Mouse (Mus musculus): ENCODE results near the gene Trpm3. TPM values are rescaled to one million over a fixed set of nuclear protein-coding genes. Genes with fewer than 3 reads are reported as not detected.

The Trpm3 gene
- 0.22 TPM in 1 of 2 replicates, not detected in the other for polyA plus RNA-seq (2011; ENCODE audit: insufficient read depth, insufficient read length, low read depth, missing spikeins)

- Histone ChIP-seq H3K4me3 (ENCODE audit: low read depth, low read length) (peak within 1 kb of the TSS; percentile 86), H3K9me3 (replicated peaks; ENCODE audit: control insufficient read depth, insufficient read depth, low read length, poor library complexity, severe bottlenecking) (no peaks in the 10 kb centered on the region), H3K9ac (ENCODE audit: low read depth, poor library complexity, severe bottlenecking) (no peak within 1 kb of the TSS), H3K4me1 (ENCODE audit: control insufficient read depth, insufficient read depth, low read length) (no peaks in the 10 kb centered on the region), H3K27ac (ENCODE audit: insufficient read depth, low read length) (no peak within 1 kb of the TSS), H3K27me3 (ENCODE audit: control insufficient read depth, insufficient read depth, low read length, poor library complexity, severe bottlenecking) (no peaks in the 10 kb centered on the region), H3K36me3 (ENCODE audit: control insufficient read depth, insufficient read depth, low read length, poor library complexity, severe bottlenecking) (no peaks in the 10 kb centered on the region)
- no peak for TF ChIP-seq POLR2A (IDR thresholded peaks at IDR 0.05; ENCODE audit: insufficient read depth, low read length)
These were observed at the start of gene Trpm3 for GRCm38 (mm10) chr19:22138590-22139421. Gene Trpm3, plus strand, starts transcription at chr19:22139046.

- Histone ChIP-seq H3K36me3 (ENCODE audit: control insufficient read depth, insufficient read depth, low read length, poor library complexity, severe bottlenecking) (no peaks in the 10 kb centered on the region), H3K9me3 (replicated peaks; ENCODE audit: control insufficient read depth, insufficient read depth, low read length, poor library complexity, severe bottlenecking) (no peaks in the 10 kb centered on the region)
These were observed 38.3 kb upstream of the Trpm3 start for GRCm38 (mm10) chr19:22100582-22100981.

GRCm38 (mm10) chr19:22103865-22104264, 35.0 kb upstream of the Trpm3 start:
- no peaks in the 10 kb centered on the region for H3K4me1 ChIP-seq (ENCODE audit: control insufficient read depth, insufficient read depth, low read length)
- no peak overlapping the region for H3K27ac ChIP-seq (ENCODE audit: insufficient read depth, low read length)
- no peaks in the 10 kb centered on the region for H3K36me3 ChIP-seq (ENCODE audit: control insufficient read depth, insufficient read depth, low read length, poor library complexity, severe bottlenecking)
- no peak overlapping the region for H3K4me3 ChIP-seq (ENCODE audit: low read depth, low read length)
- H3K9ac ChIP-seq (ENCODE audit: low read depth, poor library complexity, severe bottlenecking) = no peak overlapping the region
- H3K27me3 ChIP-seq (ENCODE audit: control insufficient read depth, insufficient read depth, low read length, poor library complexity, severe bottlenecking) = no peaks in the 10 kb centered on the region
- TF ChIP-seq POLR2A (IDR thresholded peaks at IDR 0.05; ENCODE audit: insufficient read depth, low read length) (no peak), EP300 (IDR thresholded peaks at IDR 0.05; ENCODE audit: insufficient read depth, low read depth, low read length) (no peak), CTCF (IDR thresholded peaks at IDR 0.05; ENCODE audit: low read depth, low read length) (no peak)
- peaks cover 2% of the 10 kb centered on the region; the same call in 1 of the 2 replicates for H3K9me3 ChIP-seq (replicated peaks; ENCODE audit: control insufficient read depth, insufficient read depth, low read length, poor library complexity, severe bottlenecking)

More at GRCm38 (mm10) chr19:22100582-22100981, 38.3 kb upstream of the Trpm3 start:
- no peak overlapping the region for H3K4me3 ChIP-seq (ENCODE audit: low read depth, low read length)
- no peak overlapping the region for H3K27ac ChIP-seq (ENCODE audit: insufficient read depth, low read length)
- no peak overlapping the region for H3K9ac ChIP-seq (ENCODE audit: low read depth, poor library complexity, severe bottlenecking)
- TF ChIP-seq EP300 (IDR thresholded peaks at IDR 0.05; ENCODE audit: insufficient read depth, low read depth, low read length) = no peak
- no peak for TF ChIP-seq POLR2A (IDR thresholded peaks at IDR 0.05; ENCODE audit: insufficient read depth, low read length)
- no peak for TF ChIP-seq CTCF (IDR thresholded peaks at IDR 0.05; ENCODE audit: low read depth, low read length)
- no peaks in the 10 kb centered on the region for H3K4me1 ChIP-seq (ENCODE audit: control insufficient read depth, insufficient read depth, low read length)
- no peaks in the 10 kb centered on the region for H3K27me3 ChIP-seq (ENCODE audit: control insufficient read depth, insufficient read depth, low read length, poor library complexity, severe bottlenecking)

- TF ChIP-seq POLR2A (IDR thresholded peaks at IDR 0.05; ENCODE audit: insufficient read depth, low read length) (no peak), EP300 (IDR thresholded peaks at IDR 0.05; ENCODE audit: insufficient read depth, low read depth, low read length) (no peak), CTCF (IDR thresholded peaks at IDR 0.05; ENCODE audit: low read depth, low read length) (no peak)
- Histone ChIP-seq H3K27me3 (ENCODE audit: control insufficient read depth, insufficient read depth, low read length, poor library complexity, severe bottlenecking) (no peaks in the 10 kb centered on the region), H3K4me3 (ENCODE audit: low read depth, low read length) (no peak overlapping the region), H3K4me1 (ENCODE audit: control insufficient read depth, insufficient read depth, low read length) (no peaks in the 10 kb centered on the region), H3K27ac (ENCODE audit: insufficient read depth, low read length) (no peak overlapping the region), H3K9me3 (replicated peaks; ENCODE audit: control insufficient read depth, insufficient read depth, low read length, poor library complexity, severe bottlenecking) (peaks cover 4% of the 10 kb centered on the region; the same call in 1 of the 2 replicates), H3K36me3 (ENCODE audit: control insufficient read depth, insufficient read depth, low read length, poor library complexity, severe bottlenecking) (no peaks in the 10 kb centered on the region), H3K9ac (ENCODE audit: low read depth, poor library complexity, severe bottlenecking) (no peak overlapping the region)
These were observed 33.9 kb upstream of the Trpm3 start for GRCm38 (mm10) chr19:22104848-22105484.

- Histone ChIP-seq H3K9me3 (replicated peaks; ENCODE audit: control insufficient read depth, insufficient read depth, low read length, poor library complexity, severe bottlenecking) (peaks cover 4% of the 10 kb centered on the region; the same call in 1 of the 2 replicates), H3K4me3 (ENCODE audit: low read depth, low read length) (no peak overlapping the region), H3K36me3 (ENCODE audit: control insufficient read depth, insufficient read depth, low read length, poor library complexity, severe bottlenecking) (no peaks in the 10 kb centered on the region), H3K27me3 (ENCODE audit: control insufficient read depth, insufficient read depth, low read length, poor library complexity, severe bottlenecking) (no peaks in the 10 kb centered on the region), H3K4me1 (ENCODE audit: control insufficient read depth, insufficient read depth, low read length) (no peaks in the 10 kb centered on the region), H3K9ac (ENCODE audit: low read depth, poor library complexity, severe bottlenecking) (no peak overlapping the region), H3K27ac (ENCODE audit: insufficient read depth, low read length) (no peak overlapping the region)
- no peak for TF ChIP-seq EP300 (IDR thresholded peaks at IDR 0.05; ENCODE audit: insufficient read depth, low read depth, low read length)
- TF ChIP-seq POLR2A (IDR thresholded peaks at IDR 0.05; ENCODE audit: insufficient read depth, low read length) = no peak
- TF ChIP-seq CTCF (IDR thresholded peaks at IDR 0.05; ENCODE audit: low read depth, low read length) = no peak
These were observed 33.2 kb upstream of the Trpm3 start for GRCm38 (mm10) chr19:22105648-22106047.
